Mouse (Mus musculus): ENCODE measurements around the gene Emc6.

- TF ChIP-seq POLR2A (IDR thresholded peaks at IDR 0.05; ENCODE audit: low read depth, low read length) (no peak), CTCF (IDR thresholded peaks at IDR 0.05; ENCODE audit: extremely low read depth, insufficient read depth, insufficient read length, insufficient replicate concordance) (no peak)
These were observed 32.6 kb downstream of the Emc6 start for GRCm38 (mm10) chr11:73144261-73144681.

Measured in spleen, adult 2 months (tissue).